Mouse (Mus musculus) heart, embryonic 13.5 days (tissue): ENCODE measurements at regions not wholly inside any gene's neighbourhood (a gene's known extent, or its start where the extent isn't known, plus 50 kb on each side); places are given as distances from the start of the nearest gene placed in this dataset.
A peak's percentile ranks its signal among the peaks of the same experiment; 100 is the strongest.

Experiments
- ATAC-seq: fragments of 200-750 bp; cut with Nextera tagmentation; 2 replicates; pipeline ENCODE4 v1.8.0; 2017; ENCODE audit warnings: moderate TSS enrichment; ENCODE audit not compliant: insufficient number of reproducible peaks, low FRiP score, low TSS enrichment; ENCODE audit errors: extremely low read depth
- H3K27ac ChIP-seq: fragments of 300-500 bp; sonication (generic); replicated peaks from 2 replicates; pipeline ENCODE4 v1.5.1; 2015; ENCODE audit warnings: moderate library complexity, mild to moderate bottlenecking, inconsistent platforms
- H3K27me3 ChIP-seq: fragments of 300-500 bp; sonication (generic); replicated peaks from 2 replicates; pipeline ENCODE4 v1.6.1; 2015; ENCODE audit warnings: mild to moderate bottlenecking, inconsistent platforms
- H3K36me3 ChIP-seq: fragments of 300-500 bp; sonication (generic); 2 replicates; pipeline ENCODE4 v1.6.1; 2015; ENCODE audit warnings: mild to moderate bottlenecking, inconsistent platforms
- H3K4me1 ChIP-seq: fragments of 300-500 bp; sonication (generic); 2 replicates; pipeline ENCODE4 v1.6.1; 2015; ENCODE audit warnings: inconsistent platforms
- H3K4me2 ChIP-seq: fragments of 300-500 bp; sonication (generic); 2 replicates; pipeline ENCODE4 v1.6.1; 2015; ENCODE audit warnings: inconsistent platforms, mild to moderate bottlenecking, moderate library complexity
- H3K4me3 ChIP-seq: fragments of 300-500 bp; sonication (generic); 2 replicates; pipeline ENCODE4 v1.5.1; 2015; ENCODE audit warnings: moderate library complexity, mild to moderate bottlenecking, inconsistent platforms
- H3K9ac ChIP-seq: fragments of 300-500 bp; sonication (generic); 2 replicates; pipeline ENCODE4 v1.6.1; 2015; ENCODE audit warnings: inconsistent platforms, mild to moderate bottlenecking, moderate library complexity
- H3K9me3 ChIP-seq: fragments of 300-500 bp; sonication (generic); 2 replicates; pipeline ENCODE4 v1.6.1; 2016; ENCODE audit warnings: inconsistent platforms
- WGBS: fragments of 180-500 bp; shearing (Covaris S2); methylation state at CpG from one replicate; pipeline ENCODE4 v1.1.7; 2015; ENCODE audit warnings: mixed read lengths; 5-methylcytosine and 5-hydroxymethylcytosine counted together

- ATAC-seq: no peak
- 90% methylated on average over 12 of the region's 12 CpGs for WGBS
- H3K36me3 ChIP-seq: no peaks in the 10 kb centered on the region
- no peak overlapping the region for H3K27ac ChIP-seq
- no peak overlapping the region for H3K9ac ChIP-seq
- H3K4me3 ChIP-seq: no peak overlapping the region
- no peaks in the 10 kb centered on the region for H3K9me3 ChIP-seq
- peaks cover 19% of the 10 kb centered on the region for H3K4me1 ChIP-seq
- peaks cover 24% of the 10 kb centered on the region for H3K27me3 ChIP-seq
- no peak overlapping the region for H3K4me2 ChIP-seq
These were observed 53.9 kb upstream of the Cpsf6 start for GRCm38 (mm10) chr10:117433547-117434292.

- no peak overlapping the region for H3K27ac ChIP-seq
- ATAC-seq: no peak
- H3K36me3 ChIP-seq: no peaks in the 10 kb centered on the region
- peak overlapping the region; percentile 42 for H3K4me3 ChIP-seq
- no peaks in the 10 kb centered on the region for H3K9me3 ChIP-seq
- H3K4me1 ChIP-seq: peaks cover 19% of the 10 kb centered on the region
- peak overlapping the region; percentile 62; the same call in 1 of the 2 replicates for H3K9ac ChIP-seq
- peaks cover 24% of the 10 kb centered on the region for H3K27me3 ChIP-seq
- 84% methylated on average over 7 of the region's 7 CpGs for WGBS
- peak overlapping the region; percentile 67 for H3K4me2 ChIP-seq
These were observed 53.2 kb upstream of the Cpsf6 start for GRCm38 (mm10) chr10:117432871-117433546.

- Histone ChIP-seq H3K27ac (no peak overlapping the region), H3K27me3 (peaks cover 24% of the 10 kb centered on the region), H3K4me2 (peak overlapping the region; percentile 67), H3K4me1 (peaks cover 19% of the 10 kb centered on the region), H3K9me3 (no peaks in the 10 kb centered on the region), H3K4me3 (peak overlapping the region; percentile 42), H3K9ac (peak overlapping the region; percentile 62), H3K36me3 (no peaks in the 10 kb centered on the region)
- no peak for ATAC-seq
- WGBS: 10% methylated on average over 21 of the region's 21 CpGs
These were observed 52.6 kb upstream of the Cpsf6 start for GRCm38 (mm10) chr10:117432415-117432814.

- Histone ChIP-seq H3K4me2 (peak overlapping the region; percentile 67), H3K9ac (peak overlapping the region; percentile 62; the same call in 1 of the 2 replicates), H3K9me3 (no peaks in the 10 kb centered on the region), H3K4me3 (peak overlapping the region; percentile 42), H3K27ac (no peak overlapping the region), H3K4me1 (peaks cover 19% of the 10 kb centered on the region), H3K36me3 (no peaks in the 10 kb centered on the region), H3K27me3 (peaks cover 24% of the 10 kb centered on the region)
- 70% methylated on average over 12 of the region's 12 CpGs for WGBS
- no peak for ATAC-seq
These were observed 52.0 kb upstream of the Cpsf6 start for GRCm38 (mm10) chr10:117431850-117432249.

GRCm38 (mm10) chr10:117431086-117431619 is 51.3 kb upstream of the Cpsf6 start:
- H3K27ac ChIP-seq: no peak overlapping the region
- 50% methylated on average over 3 of the region's 3 CpGs for WGBS
- H3K9me3 ChIP-seq: no peaks in the 10 kb centered on the region
- peaks cover 22% of the 10 kb centered on the region for H3K27me3 ChIP-seq
- H3K4me2 ChIP-seq: no peak overlapping the region
- no peak for ATAC-seq
- H3K9ac ChIP-seq: no peak overlapping the region
- no peak overlapping the region for H3K4me3 ChIP-seq
- H3K36me3 ChIP-seq: no peaks in the 10 kb centered on the region
- H3K4me1 ChIP-seq: peaks cover 19% of the 10 kb centered on the region

- ATAC-seq: no peak
- peaks cover 15% of the 10 kb centered on the region for H3K4me1 ChIP-seq
- no peak overlapping the region for H3K4me2 ChIP-seq
- 77% methylated on average over 5 of the region's 5 CpGs for WGBS
- H3K27ac ChIP-seq: no peak overlapping the region
- H3K27me3 ChIP-seq: peaks cover 17% of the 10 kb centered on the region
- H3K36me3 ChIP-seq: no peaks in the 10 kb centered on the region
- H3K9me3 ChIP-seq: no peaks in the 10 kb centered on the region
- H3K9ac ChIP-seq: no peak overlapping the region
- H3K4me3 ChIP-seq: no peak overlapping the region
These were observed 50.5 kb upstream of the Cpsf6 start for GRCm38 (mm10) chr10:117430224-117430884.

- no peak overlapping the region for H3K9ac ChIP-seq
- no peaks in the 10 kb centered on the region for H3K36me3 ChIP-seq
- 86% methylated on average over 19 of the region's 19 CpGs for WGBS
- no peak for ATAC-seq
- H3K9me3 ChIP-seq: no peaks in the 10 kb centered on the region
- peaks cover 9% of the 10 kb centered on the region for H3K4me1 ChIP-seq
- H3K27me3 ChIP-seq: peaks cover 17% of the 10 kb centered on the region
- H3K27ac ChIP-seq: no peak overlapping the region
- no peak overlapping the region for H3K4me3 ChIP-seq
- no peak overlapping the region for H3K4me2 ChIP-seq
These were observed 49.8 kb upstream of the Cpsf6 start for GRCm38 (mm10) chr10:117429459-117430183.
